Mouse (Mus musculus) adrenal gland, postnatal 14 days (tissue): ENCODE results near the gene Rwdd2b. TPM values are rescaled to one million over a fixed set of nuclear protein-coding genes. Genes with fewer than 3 reads are reported as not detected.

Experiments used
- DNase-seq: peaks from one replicate; pipeline ENCODE4 v3.0.0; 2021; ENCODE audit warnings: mixed read lengths
- long read RNA-seq, 2 experiments: library from polyadenylated mRNA; stranded (forward); transcript quantifications; one replicate each; pipeline ENCODE4 v2.0.0; 2021
- total RNA-seq: library from RNA; stranded (reverse); gene quantifications from 2 replicates; pipeline ENCODE4 v1.2.3, GENCODE M21; 2021

The Rwdd2b gene
- 6.4 and 8.6 TPM in 2 replicates for total RNA-seq
- long read RNA-seq, experiment 1, transcript Rwdd2b-201 (5 exons, 2,009 nt), result major isoform, 7 of 7 reads
- long read RNA-seq, experiment 1, partial matches to known transcripts, result 0 of 7 reads
- long read RNA-seq, experiment 1, other reads (novel, unspliced or antisense), result 0 of 7 reads
- long read RNA-seq, experiment 2, transcript Rwdd2b-201 (5 exons, 2,009 nt), result major isoform, 5 of 5 reads
- long read RNA-seq, experiment 2, partial matches to known transcripts, result 0 of 5 reads
- long read RNA-seq, experiment 2, other reads (novel, unspliced or antisense), result 0 of 5 reads

DNA sequence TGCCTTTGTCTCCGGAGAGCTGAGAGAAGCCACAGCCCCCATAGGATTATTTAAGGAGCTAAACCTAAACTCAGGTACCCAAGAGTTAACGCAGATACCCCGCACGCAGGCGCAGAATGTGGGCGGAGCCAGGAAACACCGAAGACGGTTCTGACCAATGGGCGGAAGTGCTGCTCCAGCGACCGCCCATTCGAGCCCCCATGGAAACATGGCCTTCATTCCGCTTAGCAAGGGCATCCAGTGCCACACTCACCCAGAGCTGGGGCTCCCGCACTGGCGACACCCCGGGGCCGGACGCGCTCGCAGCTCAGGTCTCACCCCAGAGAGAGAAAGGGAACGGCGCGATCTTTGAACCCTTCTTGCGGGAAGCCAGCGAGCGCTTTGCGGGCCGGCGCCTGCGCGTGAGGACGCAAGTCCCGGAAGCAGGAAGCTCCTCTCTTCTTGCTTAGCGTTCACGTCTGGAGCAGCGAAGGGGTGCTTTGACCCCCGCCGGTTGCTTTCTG lies at the start of gene Rwdd2b:
TSS of gene Rwdd2b (minus strand) at position 390 of the 503 bp plus-strand sequence.
- peak; percentile 96 for DNase-seq

DNA sequence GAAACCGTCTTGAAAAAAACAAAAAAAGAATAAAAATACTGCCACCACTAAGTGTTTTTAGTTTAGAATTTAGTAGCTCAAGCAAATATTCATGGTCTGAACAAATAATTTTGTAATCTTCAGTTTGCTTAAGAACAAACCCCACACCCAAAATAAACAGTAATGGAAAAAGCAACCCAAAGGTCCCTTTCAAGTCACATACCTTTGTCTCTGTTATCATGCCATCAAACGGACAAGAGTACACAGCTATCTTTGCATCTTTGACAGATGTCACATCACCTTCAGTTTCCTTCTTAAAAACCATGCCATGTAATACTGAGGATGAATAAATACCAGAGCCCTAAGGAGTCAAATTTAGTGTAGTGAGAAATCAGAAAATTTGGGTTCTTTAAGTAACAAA lies 48.2 kb upstream of the Rwdd2b start:
- no peak for DNase-seq

DNA sequence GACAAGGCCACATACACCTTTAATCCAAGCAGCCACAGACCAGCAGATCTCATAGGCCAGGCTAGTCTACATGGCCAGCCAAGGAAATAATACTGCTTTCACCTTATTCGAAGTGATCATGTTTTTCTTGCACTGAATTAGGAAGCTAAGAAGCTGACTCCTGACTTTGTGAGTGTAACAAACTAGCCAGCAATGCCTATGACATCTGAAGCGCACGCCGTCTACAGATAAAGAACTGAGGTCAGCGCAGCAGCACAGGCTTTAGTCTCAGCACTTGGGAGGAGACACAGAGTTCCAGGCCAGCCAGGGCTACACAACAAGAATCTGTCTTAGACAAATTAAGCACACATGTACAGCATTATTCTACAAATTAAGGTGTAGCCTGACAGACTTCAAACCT lies 46.4 kb upstream of the Rwdd2b start:
- no peak for DNase-seq

DNA sequence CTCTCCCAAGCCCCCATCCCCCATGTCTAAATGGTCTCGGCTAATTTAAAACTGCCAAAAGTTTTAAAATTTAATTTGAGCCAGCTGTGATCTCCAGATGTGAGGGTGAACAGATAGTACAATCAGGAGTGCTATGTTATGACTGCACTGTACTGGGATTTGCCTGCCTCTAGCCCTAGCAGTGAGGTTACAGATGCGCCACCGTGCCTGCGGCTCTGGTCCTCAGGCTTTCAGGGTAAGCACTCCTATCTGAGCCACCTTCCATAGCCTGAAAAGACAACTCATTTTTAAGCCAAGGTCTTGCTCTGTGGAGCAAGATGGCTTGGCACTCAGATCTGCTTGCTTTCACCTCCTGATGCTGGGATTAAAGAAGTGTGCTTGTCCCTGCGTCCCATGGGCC lies 44.0 kb upstream of the Rwdd2b start:
- DNase-seq, result no peak

DNA sequence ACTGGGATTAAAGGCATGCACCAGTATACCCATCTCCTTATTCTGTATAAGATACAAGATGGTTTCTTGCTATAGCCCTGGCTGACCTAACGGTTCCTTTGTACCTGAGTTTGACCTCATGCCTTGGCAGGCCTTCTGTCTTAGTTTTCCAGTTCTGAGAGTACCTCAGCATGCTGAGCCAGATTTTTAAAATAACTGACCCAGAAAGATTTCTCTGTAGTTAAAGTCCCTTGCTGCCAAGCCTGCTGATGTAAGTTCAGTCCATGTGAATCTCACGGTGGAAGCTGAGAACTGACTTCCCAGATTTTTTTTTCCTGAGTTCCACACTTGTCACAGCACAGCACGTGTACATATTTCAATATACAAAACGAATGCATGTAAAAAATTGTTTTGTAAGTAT lies 30.2 kb upstream of the Rwdd2b start:
- no peak for DNase-seq

DNA sequence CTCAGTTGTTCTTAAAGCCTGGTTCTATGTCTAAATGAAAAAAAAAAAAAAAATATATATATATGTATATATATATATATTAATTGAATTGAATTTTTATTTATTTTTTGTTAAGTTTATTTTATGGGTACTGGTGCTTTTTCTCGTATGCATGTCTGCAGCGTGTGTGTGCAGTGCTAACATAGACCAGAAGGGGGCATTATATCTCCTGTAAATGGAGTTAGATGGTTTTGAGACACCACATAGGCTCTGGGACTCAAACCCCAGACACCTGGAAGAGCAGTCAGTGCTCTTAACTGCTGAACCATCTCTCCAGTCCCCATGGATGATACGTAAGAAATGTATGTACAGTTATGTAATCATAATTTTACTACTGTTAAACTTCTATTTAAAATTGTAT lies 18.4 kb upstream of the Rwdd2b start:
- DNase-seq, result no peak

DNA sequence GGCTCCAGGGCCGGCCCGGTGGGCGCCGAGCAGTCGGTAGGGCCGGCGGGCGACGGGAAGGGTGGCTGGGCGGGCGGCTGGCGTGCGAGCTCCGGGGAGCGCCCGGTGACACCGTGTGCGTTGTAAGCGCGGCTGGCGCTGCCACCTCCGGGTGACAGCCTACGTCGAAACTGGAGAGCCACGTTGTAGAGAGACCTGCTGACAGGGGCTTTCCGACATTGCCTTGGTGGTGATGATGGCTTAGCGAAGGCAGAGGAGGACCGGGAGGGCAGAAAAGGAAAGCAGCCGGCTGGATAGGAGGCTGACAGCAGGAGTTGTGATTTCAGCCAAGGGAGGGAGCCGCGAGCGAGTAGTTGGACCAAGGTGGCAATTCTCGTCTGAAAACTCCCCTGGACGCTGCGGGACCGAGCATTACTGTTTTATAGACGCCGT lies 14.8 kb upstream of the Rwdd2b start:
- no peak for DNase-seq

DNA sequence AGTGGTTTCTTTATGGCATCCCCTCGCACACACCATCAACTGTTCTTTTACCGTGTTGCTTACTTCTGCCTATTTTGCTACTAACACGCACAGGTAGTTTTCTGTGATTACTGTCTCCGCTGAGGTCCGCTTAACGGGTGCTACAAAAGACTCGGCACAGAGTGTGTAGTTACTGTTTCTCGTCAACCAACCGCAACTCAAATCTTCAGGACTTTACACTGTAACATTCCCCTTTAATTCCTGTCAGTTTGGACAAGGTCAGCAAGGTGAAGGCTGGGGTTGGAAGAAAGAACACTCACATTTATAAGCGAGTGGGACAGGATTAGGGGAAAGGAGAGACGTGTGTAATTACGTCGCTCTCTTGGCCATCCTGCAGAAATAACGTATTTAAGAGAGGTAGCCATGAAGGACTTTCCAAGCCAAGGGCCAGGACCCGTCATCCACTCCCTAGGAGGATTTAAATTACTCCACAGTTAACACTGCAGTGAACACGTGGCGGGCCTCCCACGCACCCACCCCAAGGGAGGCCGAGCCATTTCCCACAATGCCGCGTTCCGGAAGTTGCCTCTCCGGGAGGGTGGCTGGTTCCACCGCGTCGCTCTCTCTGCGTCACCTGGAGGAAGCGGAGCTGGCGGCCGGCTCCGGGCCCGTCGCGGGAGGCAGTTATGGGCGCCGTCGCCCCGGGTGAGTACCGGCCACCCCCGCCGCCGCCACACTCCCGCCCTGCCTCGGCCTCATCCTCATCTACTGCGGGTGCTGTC lies 14.2 kb upstream of the Rwdd2b start, which contains the start of gene Usp16:
TSS of gene Usp16 (plus strand) at position 285 of the 761 bp plus-strand sequence.
- peak; percentile 97 for DNase-seq

DNA sequence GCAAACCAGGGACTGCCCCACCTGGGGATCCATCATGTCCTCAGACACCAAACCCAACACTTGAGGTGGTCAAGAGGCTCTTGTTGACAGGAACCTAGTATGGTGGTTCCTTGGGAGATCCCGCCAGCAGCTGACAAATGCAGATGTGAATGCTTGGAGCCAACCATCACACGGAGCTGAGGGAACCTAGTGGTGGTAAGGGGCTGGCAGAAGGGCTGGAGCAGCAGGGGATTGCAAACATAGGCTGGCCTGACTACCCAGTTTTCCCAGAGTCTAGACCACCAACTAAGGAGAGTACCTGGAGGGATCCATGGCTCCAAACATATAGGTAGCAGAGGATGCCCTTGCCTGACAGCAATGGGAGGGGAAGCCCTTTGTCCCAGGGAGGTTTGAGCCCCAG lies 12.9 kb upstream of the Rwdd2b start:
- DNase-seq, result no peak

DNA sequence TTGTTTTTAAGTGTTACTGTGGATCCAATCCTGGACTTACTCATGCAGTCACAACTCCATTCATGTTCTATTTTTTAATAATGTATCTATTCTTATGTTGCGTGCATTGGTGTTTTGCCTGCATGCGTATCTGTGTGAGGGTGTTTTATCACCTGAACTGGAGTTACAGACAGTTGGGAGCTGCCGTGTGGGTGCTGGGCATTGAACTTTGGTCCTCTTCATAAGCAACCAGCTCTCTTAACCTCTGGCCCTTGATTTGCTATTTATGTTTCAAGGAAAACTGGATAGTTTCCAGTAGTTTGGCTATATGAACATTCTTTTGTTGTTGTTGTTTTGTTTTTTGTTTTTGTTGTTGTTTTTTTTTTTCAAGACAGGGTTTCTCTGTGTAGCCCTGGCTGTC lies 5.2 kb upstream of the Rwdd2b start:
- no peak for DNase-seq

DNA sequence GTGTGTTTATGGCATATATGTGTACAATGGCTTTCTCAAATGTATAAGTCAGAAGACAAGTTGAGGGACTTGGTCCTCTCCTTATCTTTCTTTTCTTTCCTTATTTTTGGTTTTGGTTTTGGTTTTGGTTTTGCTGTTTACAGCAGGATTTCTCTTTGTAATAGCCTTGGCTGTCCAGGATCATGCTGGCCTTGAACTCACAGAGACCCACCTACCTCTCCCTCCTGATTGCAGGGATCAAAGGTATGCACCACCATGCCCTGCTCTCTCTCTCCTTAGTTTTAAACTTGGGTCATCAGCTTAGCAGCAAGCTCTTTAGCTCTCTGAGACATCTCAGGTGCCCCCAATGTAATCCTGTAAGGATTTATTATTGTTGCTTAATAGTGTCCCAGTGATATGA lies 4.7 kb upstream of the Rwdd2b start:
- DNase-seq, result no peak

DNA sequence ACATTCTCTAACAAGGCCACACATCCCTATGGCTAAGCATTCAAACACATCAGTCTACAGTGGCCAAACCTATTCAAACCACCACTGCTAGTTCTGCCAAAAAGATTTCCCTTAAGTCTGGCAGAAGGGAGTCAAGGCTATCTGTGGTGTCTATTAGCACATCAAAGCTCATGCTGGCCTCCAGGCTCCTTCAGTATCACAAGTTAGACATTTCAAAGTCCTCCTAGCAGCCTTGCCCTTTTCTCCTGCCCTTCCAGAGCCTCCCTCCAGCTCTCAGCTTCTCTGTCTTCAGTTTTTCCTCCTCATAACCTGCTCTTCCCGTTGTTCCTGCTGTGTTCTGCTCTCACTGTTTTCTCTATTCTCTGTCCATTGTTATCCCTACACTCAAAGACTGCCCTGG lies 3.7 kb upstream of the Rwdd2b start:
- peak; percentile 25 for DNase-seq

DNA sequence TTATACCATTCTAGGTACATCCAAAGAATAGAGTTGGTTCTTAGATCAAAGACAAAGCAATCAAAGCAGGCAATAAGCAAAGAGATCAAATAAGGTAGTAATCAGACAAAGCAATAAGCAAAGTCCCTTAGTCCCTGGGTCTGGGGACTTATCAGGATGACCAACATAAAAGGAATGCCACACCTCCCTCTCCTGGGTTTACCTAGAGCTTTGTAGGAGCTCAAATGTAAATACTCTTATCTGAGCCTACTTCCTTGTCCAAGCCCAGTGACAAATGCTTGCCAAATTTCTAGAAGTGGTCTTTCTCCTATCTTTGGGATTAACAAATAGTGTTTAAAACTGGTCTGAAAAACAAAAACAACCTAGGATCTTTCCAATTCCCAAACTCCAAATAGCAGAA lies 2.9 kb upstream of the Rwdd2b start:
- DNase-seq, result no peak

DNA sequence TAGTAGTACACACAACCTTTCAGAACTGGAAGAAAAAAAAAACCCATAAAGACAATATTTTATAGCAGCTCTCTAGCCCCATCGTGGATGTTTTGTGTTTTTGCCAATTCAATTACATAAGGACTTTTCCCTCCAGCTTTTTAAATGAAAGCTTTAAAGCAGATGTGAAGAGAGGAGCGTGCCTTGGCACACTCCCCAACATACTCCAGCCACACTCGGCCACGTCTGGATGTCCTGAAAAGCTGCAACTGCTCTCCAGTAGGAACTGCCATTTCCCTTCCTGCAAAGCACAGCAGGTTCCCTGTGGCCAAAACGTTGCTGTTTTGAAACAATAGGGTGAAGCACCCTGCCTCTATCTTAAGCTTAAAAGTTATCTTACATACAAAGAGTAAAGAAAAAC lies 1.9 kb upstream of the Rwdd2b start:
- no peak for DNase-seq

DNA sequence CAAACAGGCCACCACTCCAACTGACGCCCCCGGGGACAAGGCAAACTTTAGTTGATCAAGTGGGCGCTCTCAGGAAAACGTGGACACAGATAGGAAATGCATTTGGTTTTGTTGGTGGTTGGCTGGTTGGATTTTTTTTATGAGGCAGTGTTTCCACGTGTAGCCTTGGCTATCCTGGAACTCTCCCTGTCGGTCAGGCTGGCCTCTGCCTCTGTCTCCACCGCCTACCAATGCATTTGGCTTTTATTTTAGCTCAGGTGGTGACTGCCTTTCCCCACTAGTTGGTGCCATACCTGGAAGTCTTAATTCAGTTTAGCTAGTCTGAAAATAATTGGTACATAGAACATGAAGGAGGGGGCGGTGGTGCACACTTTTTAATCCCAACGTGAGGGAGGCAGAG lies 716 bp upstream of the Rwdd2b start:
- peak; percentile 22 for DNase-seq

DNA sequence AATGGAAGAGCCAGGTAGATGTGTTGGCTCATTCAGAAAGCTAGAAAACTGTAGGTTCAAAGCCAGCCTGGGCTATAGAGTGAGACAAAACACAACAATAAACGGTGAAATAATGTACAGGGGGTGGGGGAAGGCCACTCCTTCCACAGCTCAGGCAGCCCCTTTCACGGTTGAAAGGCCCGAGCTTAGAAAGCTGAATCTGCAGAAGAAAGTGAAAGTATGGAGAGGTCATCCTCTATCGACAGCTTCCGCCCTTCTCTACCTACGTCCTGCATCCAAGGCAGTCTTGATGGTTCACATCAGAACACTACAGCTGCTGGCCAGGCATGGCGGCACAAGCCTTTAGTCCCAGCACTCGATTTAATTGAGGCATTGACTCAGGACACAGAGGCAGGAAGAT lies 1.7 kb downstream of the Rwdd2b start:
- no peak for DNase-seq

DNA sequence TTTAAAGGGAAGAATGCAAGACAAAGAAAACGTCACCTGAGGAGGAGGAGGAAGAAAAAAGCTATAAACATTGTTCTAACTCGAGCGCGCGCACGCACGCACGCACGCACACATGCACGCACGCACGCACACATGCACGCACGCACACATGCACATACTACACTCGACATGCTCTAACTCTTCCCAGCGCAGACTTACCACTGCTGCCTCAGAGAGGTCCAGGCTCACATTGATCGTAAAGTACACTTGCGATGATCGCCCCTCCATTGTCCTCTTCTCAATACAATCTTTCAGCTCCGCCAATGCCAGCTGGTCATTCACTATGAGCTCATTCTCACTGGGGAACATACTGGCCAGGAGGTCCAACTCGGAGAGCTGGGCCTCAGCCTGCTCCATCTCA lies 3.3 kb downstream of the Rwdd2b start:
- no peak for DNase-seq

DNA sequence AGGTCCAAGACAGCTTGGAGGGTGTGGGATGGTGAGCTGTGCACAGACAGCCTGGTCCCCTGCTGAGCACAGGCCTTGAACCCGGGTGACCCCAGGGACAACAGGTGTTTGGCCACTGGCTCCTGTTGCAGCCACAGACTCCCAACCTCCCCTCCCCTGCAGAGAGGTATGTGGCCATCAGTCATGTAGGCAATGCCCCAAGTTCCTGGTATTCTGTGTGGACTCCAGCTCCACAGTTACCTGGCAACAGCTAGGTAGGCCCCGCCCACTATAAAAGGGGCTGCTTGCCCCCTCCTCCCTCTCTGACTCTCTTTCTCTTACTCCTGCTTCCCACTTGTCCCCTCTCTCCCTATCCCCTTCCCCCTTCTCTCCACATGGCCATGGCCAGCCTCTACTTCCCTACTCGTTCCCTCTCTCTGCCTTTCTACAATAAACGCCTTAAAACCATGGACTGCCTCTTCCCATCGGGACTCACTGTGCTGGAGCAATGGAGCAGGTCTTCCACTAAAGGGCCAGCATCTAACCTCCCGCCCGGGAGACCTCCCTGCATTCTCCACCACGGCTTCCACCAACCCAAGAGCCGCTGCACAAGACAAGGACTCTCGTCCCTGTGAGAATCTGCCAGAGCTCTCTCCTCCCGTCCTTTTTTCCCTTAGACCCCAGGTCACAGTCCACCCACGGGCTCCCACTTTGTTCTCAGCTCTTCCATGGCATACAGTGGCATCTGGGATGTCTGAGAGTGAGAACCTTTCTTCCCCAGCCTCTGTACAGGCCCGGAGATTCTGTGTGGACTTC lies 4.8 kb downstream of the Rwdd2b start:
- no peak for DNase-seq

DNA sequence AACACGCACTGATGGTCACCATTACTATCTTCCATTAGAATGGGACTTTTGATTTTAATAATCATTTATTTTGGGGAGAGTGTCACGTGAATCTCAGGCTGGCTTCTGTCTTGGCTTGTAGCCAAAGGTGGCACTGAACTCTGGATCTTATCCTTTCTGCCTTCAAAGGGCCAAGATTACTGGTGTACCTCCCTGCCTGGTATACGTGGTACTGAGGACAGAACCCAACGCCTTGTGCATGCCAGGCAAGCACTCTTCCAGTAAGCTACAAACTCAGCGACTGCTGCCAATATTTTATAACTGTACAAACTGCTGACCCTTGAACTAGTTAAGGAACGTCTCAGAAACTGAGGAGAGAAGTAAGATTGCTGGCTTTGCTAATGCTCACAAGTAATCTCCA lies 5.4 kb downstream of the Rwdd2b start:
- no peak for DNase-seq

DNA sequence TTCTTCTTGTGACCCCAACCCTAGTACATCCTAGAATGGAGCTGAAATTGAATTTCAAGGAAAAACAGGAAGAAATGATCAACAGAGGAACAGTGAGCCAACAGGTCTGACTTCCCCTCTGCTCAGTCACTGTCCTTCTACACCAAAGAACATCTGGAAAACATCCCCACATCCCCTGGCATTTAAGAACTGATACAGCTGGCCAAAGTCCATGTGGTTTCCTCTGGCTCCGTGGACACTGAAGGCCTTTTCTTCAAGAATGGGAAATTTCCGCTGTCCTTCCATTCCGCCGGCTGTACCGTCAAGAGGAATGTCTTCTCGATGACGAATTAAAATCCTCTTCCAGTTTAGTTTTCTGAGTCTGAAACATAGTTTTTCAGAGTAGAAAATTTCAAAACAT lies 6.1 kb downstream of the Rwdd2b start:
- DNase-seq, result no peak

DNA sequence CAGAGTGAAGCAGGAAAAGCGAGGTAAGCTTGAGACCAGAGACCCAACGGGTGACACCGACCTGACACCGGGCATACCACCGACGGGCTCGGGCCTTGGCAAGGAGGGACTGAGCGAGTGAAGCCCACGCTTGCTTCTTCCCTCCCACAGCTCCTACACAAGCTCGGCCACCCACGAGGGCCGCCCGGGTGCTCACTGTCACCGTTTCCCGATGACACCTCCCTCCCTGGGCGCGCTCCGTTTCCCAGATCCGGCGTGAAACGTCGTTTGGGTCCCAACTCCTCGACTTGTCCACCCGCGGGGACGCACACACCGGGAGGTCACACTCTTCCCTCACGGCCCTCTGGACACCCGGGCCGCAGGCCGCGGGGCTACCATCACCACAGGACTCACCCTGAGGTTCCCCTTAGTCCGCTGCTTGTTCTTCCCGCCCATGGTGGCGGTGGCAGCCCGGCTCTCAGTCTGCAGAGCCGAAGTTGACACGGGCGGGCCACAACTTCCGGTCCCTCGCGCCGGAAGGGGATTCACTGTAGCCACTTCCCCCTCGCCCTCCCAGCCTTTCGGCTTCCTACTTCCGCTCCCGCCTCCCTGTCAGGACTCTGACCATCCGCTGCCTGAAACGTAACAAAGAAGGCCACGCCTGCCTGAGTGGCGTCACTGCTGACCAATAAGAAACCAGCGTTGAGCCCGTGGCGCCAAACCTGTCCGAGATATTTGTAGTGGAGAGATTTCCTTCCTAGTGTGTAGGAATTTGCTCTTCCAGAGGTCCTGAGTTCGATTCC lies 8.1 kb downstream of the Rwdd2b start, which contains the start of gene Ltn1:
TSS of gene Ltn1 (minus strand) at position 580 of the 782 bp plus-strand sequence.
- DNase-seq, result peak; percentile 99

DNA sequence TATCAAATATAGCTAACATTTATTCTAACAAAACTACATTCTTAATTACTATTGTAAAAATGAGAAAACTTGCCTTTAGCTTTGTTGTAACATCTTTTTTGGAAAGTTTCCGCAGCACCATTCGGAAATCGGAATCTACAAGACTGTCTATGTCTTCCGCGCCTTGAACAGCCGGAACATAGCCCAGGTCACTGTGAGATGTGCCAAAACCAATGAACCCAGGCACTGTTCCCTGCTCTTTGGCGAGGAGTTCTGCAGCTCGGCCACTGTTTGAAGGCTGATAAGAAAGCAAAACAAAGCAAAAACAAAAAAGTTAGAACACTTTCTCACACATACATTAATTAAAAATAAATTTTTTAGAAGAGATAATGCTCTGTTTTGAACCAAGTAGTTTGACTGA lies 12.9 kb downstream of the Rwdd2b start:
- DNase-seq, result no peak
